Mouse (Mus musculus): ENCODE results near the gene Golga4.

DNA sequence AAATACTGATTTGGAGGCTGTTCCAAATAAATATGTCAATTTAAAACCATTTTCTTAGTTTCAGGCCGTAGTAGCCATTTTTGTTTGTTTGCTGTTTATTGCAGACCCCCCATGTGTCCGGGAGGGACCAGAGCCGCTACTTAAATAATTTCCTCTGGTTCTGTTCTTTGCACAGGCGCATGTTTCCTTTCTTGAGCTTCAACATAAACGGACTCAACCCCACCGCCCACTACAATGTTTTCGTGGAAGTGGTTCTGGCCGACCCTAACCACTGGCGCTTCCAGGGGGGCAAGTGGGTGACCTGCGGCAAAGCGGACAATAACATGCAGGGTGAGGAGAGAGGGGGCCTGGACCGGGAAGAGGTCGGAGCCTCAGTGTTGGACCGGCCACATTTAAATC is 25.8 kb upstream of the Golga4 start:
- no peak for TF ChIP-seq CTCF (IDR thresholded peaks at IDR 0.05; ENCODE audit: control insufficient read depth, insufficient read depth, low read length)
- no peak for TF ChIP-seq POLR2A (IDR thresholded peaks at IDR 0.05; ENCODE audit: borderline replicate concordance, control insufficient read depth, low read depth, low read length)
